Mouse (Mus musculus) heart, postnatal 36 days (tissue): ENCODE results near the gene Tprkb. TPM values are rescaled to one million over a fixed set of nuclear protein-coding genes. Genes with fewer than 3 reads are reported as not detected.
A peak's percentile ranks its signal among the peaks of the same experiment; 100 is the strongest.
"Not testable (repeated sequence)": the region's sequence is repeated elsewhere in the genome, so short reads cannot be mapped to it uniquely, and the experiment has no call there.

Experiments
- DNase-seq, 2 experiments: peaks; one replicate each; pipeline ENCODE4 v3.0.0; 2021 to 2022
- intact Hi-C: fragments of 180-260 bp; cut with DNase I; formaldehyde crosslinking; loops from one replicate; pipeline ENCODE4 v1.15.1; 2025
- total RNA-seq, 2 experiments: library from RNA; stranded (reverse); gene quantifications; 2 replicates each; pipeline ENCODE4 v1.2.3; 2021

The Tprkb gene
- total RNA-seq, 2 experiments from 2014 or later, result 10.9 to 13.2 TPM

DNA sequence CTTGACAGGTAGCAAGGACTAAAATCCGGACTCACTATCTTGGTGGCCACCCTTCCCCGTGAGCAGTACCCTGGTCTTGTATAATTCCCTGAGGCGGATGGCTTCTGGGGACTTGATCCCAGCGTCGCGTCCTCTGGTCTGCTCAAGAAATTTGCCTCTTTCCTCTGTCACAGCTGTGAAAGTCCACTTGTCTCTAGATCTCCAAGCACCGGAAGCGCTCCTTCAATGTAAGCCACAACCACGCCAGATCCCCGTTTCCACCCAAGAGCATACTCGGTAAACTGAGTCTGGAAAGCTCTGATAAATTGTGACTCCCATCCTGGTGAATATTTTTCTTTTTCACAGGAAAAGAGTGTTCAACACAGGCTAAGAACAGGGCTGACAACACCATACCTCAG, 3.5 kb downstream of the Tprkb start:
- intact Hi-C loops, result loop anchor here (5.0 to 10.0 kb wide), 2 partner anchors 47 to 460 kb away; partner anchors contain the start of genes Cct7, Dusp11 and Pradc1
- DNase-seq, result peak in 1 of 2 experiments; percentile 13

- intact Hi-C loops, result loop anchor here (2.0 to 10.0 kb wide), 3 partner anchors 19 to 461 kb away; partner anchors contain the start of genes Cct7, Dusp11 and Pradc1
- peak; percentile 85 to 94 for DNase-seq
These were observed 4.2 kb downstream of the Tprkb start, which contains the start of gene Nat8f1 for GRCm38 (mm10) chr6:85915539-85916513. TSS of gene Nat8f1 (minus strand) at chr6:85915687.

GRCm38 (mm10) chr6:85916596-85916995, 4.9 kb downstream of the Tprkb start:
- intact Hi-C loops, result loop anchor here (2.0 to 10.0 kb wide), 3 partner anchors 18 to 462 kb away; partner anchors contain the start of genes Cct7, Dusp11 and Pradc1
- no peak for DNase-seq

- intact Hi-C loops, result loop anchor here (5.0 to 10.0 kb wide), 2 partner anchors 44 to 464 kb away; partner anchors contain the start of genes Cct7, Dusp11 and Pradc1
- DNase-seq, result not testable (repeated sequence)
These were observed 6.7 kb downstream of the Tprkb start for GRCm38 (mm10) chr6:85918341-85918740.

DNA sequence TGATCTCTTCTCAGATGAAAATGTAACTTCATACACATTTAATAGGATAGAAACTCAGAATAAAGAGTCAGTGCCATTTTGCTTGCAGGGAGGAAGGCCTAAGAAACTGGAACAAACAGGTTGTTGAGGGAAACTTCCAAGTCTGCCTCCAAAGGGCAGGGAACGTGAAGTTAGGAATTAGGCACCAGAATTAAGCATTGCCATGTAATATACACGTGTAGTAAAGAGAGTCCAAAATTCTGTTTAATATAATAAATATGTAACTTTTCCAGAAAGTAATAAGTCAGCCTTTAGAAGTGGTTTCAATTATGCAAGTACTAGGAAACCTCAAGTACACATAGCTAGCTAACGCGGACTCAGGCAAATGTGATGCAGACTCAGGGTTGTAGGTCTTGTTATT, 7.7 kb downstream of the Tprkb start:
- intact Hi-C loops, result loop anchor here (5.0 to 10.0 kb wide), 2 partner anchors 43 to 465 kb away; partner anchors contain the start of genes Cct7, Dusp11 and Pradc1
- DNase-seq, result no peak

DNA sequence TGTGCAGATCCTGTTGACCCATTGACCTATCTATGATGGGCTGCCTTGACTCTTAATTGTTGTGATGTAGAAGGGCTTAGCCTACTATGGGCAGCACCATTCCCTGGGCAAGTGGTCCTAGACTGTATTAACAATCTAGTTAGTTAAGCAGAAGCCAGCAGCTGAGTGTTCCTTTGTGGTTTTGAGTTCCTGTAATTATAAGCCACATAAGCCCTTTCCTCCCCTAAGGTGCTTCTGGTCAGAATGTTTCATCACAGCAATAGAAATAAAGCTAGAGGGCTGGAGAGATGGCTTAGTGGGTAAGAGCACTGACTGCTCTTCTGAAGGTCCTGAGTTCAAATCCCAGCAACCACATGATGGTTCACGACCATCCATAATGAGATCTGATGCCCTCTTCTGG, 12.0 kb downstream of the Tprkb start:
- DNase-seq, result no peak
- intact Hi-C loops, result no loop called here

DNA sequence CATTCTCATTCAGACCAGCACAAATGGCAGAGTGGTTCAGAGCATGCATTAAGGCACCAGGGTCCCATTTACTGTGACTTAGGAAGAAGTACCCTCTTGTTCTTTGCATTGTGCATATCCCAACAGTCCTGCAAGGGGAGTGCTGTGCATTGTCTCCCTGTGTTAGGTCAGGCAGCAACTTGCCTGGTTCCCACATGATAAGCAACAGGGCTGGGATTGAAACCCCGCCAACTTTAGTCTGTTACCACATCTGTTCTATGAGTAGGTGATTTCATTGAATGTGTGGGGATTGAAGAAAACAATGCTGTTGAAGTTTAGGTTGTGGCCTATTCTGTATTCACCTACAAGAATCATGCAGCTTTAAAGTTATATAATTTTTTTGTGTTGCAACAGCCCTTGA, 15.0 kb downstream of the Tprkb start:
- intact Hi-C loops, result no loop called here
- no peak for DNase-seq

GRCm38 (mm10) chr6:85927476-85928464, 16.1 kb downstream of the Tprkb start:
- intact Hi-C loops, result no loop called here
- no peak for DNase-seq

- DNase-seq, result no peak
These were observed 17.6 kb downstream of the Tprkb start for GRCm38 (mm10) chr6:85929312-85929711.

GRCm38 (mm10) chr6:85934047-85934446, 22.4 kb downstream of the Tprkb start:
- no peak for DNase-seq
- intact Hi-C loops, result loop anchor here (2.0 kb wide), 1 partner anchor 17 kb away; no protein-coding TSS in a partner anchor

More at GRCm38 (mm10) chr6:85929312-85929711, 17.6 kb downstream of the Tprkb start:
- intact Hi-C loops, result no loop called here

GRCm38 (mm10) chr6:85935646-85936045, 24.0 kb downstream of the Tprkb start:
- no peak for DNase-seq
- intact Hi-C loops, result loop anchor here (2.0 kb wide), 2 partner anchors 19 to 69 kb away; no protein-coding TSS in a partner anchor

- intact Hi-C loops, result loop anchor here (1.0 to 2.0 kb wide), 2 partner anchors 25 to 68 kb away; partner anchors contain the start of gene Dusp11
- DNase-seq, result peak; percentile 87 to 93
These were observed 25.1 kb downstream of the Tprkb start for GRCm38 (mm10) chr6:85936508-85937465.

DNA sequence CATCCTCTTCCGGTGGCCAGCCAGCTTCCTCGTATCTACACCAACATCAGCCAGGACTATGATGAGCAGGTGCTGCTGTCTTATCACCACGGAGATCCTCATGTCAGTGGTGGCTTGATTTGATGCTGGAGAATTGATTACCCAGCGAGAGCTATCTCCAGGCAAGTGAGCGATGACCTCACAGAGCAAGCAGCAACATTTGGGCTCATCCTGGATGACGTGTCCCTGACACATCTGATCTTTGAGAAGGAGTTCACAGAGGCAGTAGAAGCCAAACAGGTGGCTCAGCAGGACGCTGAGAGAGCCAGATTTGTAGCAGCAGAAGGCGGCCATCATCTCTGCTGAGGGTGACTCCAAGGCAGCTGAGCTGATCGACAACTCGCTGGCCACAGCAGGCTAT, 27.0 kb downstream of the Tprkb start:
- intact Hi-C loops, result no loop called here
- DNase-seq, result no peak

- intact Hi-C loops, result loop anchor here (2.0 kb wide), 1 partner anchor 14 kb away; no protein-coding TSS in a partner anchor
These were observed 30.8 kb downstream of the Tprkb start for GRCm38 (mm10) chr6:85942469-85942868.

GRCm38 (mm10) chr6:85948549-85948948, 36.9 kb downstream of the Tprkb start:
- intact Hi-C loops, result no loop called here
- no peak for DNase-seq

More at GRCm38 (mm10) chr6:85942469-85942868, 30.8 kb downstream of the Tprkb start:
- no peak for DNase-seq

- intact Hi-C loops, result loop anchor here (2.0 kb wide), 1 partner anchor 15 kb away; no protein-coding TSS in a partner anchor
- no peak for DNase-seq
These were observed 45.9 kb downstream of the Tprkb start for GRCm38 (mm10) chr6:85957581-85957980.

DNA sequence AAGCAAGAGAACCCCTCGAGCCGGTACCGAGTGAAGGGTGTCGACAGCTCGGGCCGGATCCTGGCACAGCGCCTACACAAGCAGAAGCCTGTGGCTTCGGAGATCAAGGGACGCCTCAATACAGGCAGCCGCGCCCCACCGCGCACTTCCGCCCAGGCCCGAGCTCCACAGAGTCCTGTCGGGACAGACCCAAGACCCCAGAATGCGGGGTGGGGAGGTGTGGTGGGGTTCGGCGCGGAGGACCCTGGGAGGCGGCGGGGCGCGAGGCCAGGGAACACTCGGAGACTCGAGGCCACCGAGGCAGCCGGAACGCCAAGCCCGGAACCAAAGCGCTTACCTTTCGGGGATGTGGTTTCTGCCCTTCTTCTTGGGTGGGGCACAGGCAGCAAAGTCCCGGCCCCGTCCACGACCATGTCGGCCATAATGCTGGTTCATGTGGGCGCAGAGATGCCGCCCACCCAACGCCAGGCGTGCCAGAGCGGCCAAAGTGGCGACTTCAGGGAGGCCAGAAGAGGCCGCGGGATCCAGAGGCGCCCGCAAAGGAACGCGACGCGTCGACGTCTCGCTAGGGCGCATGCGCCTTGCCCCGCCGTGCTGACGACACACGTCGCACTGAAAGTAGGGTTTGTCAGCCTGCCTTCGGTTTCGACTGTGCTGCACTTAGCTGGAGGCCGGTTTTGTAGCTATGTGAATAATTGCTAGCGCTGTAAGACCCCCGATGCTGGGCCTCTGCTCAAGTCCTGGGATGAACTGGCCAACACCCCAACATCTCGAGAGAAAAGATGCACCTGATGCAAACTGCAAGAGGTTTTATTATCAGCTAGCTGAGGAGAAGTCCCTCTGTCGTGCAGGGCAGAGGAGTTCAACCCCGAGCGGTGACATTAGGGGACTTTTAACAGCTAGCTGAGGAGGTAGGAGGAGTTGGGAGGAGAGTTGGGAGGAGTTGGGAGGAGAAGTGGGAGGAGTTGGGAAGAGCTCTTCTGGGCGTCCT, 49.7 kb downstream of the Tprkb start, which contains the start of gene Dusp11:
TSS of gene Dusp11 (minus strand) at position 567 of the 991 bp plus-strand sequence.
- intact Hi-C loops, result loop anchor here (1.0 to 5.0 kb wide), 3 partner anchors 24 to 49 kb away; partner anchors contain the start of gene Nat8f1
- peak; percentile 92 to 94 for DNase-seq
